Mouse (Mus musculus) G1E-ER4 (cell line): ENCODE data around the gene Slc12a7. TPM values are rescaled to one million over a fixed set of nuclear protein-coding genes. Genes with fewer than 3 reads are reported as not detected.

ENCODE experiments used
- GATA1 ChIP-seq: IDR thresholded peaks from one replicate; pipeline ENCODE4 v1.8.0; 2012; ENCODE audit warnings: low read length, inconsistent platforms
- polyA plus RNA-seq: library from polyadenylated mRNA; stranded (reverse); fragments of >175 nt; gene quantifications from 2 replicates; pipeline ENCODE4 v1.2.3, GENCODE M21; 2012

Gene Slc12a7
- polyA plus RNA-seq, 1 experiment = 0.04 TPM

DNA sequence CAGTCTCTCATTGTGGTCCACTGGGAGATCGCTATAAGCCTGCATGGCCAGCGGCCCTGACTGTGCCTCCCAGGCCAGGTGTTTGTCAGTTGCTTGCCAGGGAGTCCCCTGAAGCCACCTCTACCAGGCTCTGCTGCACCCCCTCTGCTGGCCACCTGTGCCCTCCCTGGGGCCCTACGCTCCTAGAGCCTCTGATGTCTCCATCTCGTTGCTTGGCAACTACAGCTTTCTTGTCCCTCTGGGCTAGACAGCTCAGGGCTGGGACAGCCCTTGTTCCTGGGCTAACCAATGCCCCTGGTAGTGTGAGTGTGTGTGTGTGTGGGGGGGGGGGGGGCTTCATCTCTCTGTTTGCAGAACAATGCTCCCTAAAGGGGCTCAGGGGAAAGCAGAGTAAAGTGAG is 10.1 kb downstream of the Slc12a7 start:
- no peak for TF ChIP-seq GATA1

DNA sequence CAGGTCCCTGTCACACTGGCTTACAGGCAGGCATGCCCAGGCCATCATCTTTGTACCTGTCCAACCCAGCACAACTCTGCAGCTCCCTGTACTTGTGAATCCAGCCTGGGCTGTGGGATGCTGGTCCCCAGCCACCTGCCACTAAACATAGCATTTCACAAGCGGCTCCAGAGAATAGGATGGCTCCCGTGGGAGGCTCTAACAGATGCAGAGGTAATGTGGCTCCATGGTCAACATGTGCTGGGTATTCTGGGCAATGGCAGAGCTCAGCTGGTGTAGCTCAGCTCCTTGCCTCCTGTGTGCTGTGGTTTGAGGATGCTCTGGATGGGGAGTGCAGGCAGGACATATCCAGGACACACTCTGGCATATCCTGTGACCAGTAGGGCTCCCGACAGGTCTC is 10.8 kb downstream of the Slc12a7 start:
- TF ChIP-seq GATA1 = no peak

DNA sequence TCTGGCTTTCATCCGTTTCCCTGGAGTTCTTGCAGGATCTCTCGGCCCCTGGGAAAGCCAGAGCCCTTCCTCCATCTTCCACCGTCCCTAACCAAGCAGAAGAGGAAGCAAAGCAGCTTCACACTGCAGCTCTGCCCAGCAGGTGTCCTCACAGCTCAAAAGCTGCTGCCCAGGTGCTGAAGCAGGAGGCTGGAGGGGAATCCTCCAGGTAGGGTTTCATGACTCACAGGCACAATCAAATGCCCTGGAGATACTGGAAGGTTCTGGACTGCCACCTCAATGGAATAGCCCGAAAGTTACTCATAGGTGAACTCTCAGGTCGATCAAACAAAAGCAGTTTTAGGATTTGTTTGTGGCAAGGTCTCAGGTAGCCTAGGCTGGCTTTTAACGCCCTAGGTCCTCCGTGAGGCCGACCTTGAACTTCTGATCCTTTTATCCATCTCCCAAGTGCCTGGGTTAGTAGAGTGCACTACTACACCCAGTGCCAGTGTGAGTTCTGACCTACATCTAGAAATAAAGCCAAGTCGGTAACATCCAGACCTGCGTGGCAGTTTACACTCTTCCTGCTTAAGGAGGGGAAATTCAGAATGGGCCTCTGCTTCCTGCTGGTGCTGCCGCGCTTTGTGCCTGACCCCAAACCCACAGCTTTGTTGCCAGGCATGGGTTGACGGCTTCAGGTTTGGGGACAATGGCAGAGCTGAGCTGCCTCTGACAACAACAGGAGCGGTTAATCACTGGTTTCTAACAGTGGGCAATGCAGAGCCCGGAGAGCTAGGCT is 16.0 kb downstream of the Slc12a7 start:
- TF ChIP-seq GATA1 = no peak

DNA sequence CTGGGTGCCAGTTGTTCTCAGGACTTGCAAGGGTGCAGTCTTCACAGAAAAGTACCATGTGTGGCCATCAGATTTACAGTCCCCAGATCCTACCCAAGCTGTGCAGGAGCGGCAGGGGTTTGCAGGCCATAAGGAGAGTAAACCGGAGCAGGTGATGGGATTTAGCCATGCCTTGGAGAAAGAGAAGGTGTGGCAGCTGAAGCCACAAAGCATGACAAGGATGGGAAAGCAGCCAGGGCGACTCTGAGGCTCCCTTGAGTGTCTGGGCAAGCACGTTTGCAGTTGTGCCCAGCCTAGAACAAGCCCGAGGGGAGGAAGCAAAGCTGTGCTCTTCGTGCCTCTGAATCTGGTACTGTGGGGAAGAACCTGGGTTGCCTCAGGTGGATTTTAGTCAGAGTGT is 17.5 kb downstream of the Slc12a7 start:
- no peak for TF ChIP-seq GATA1

DNA sequence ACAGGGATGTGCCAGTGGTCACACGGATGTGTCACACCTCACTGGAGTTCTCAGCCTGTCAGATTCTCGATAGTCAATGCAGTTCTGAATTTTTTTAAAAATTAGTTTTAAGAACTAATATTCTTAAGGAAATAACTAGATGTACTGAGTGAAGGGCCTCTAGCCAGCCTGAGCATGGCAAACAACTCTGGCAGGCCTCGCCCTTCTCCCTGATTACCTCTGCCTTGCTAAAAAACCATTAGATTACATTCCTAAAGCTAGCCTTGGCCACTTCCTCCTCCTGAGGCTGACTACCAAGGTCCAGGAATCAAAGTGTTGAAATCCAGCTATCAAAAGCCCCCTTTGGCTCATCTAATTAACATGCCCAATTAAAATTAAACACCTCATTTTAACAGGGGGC is 18.4 kb downstream of the Slc12a7 start:
- no peak for TF ChIP-seq GATA1

DNA sequence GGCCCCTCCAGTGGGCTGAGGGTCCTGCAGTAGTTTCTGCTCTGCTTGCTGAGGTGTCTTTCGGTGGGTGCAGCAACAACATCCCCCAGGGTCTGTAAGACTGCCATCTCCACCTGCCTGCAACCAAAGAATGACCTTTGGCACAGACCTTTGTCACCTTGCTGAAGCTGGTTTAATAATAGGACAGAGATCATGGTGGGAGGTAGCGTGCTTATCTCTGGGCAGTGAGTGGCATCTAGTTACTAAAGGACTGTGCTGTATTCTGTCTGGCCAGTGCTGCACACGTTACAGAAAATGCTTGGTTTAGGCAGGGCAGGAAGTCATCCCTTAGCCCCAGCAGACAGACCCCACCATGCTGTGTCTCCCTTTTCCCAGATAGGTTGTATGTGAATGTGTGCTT is 22.9 kb downstream of the Slc12a7 start:
- no peak for TF ChIP-seq GATA1

DNA sequence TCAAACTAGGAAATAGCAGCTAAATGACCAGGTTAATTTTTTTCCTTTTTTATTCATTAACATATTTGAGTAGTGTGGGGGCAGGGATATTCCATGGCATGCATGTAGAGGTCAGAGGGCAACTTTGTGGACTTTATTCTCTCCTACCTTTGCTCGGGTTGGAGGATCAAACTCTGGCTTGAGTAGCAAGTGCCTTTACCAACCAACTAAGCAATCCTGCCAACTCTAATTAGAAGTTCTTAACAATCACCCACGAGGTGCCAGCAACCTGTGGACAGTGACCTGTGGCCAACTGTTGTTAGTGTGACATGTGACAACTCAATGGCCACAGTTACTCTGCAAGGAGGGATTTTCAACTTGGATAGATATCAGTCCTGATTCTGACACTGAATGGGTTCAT is 24.0 kb downstream of the Slc12a7 start:
- TF ChIP-seq GATA1 = no peak

DNA sequence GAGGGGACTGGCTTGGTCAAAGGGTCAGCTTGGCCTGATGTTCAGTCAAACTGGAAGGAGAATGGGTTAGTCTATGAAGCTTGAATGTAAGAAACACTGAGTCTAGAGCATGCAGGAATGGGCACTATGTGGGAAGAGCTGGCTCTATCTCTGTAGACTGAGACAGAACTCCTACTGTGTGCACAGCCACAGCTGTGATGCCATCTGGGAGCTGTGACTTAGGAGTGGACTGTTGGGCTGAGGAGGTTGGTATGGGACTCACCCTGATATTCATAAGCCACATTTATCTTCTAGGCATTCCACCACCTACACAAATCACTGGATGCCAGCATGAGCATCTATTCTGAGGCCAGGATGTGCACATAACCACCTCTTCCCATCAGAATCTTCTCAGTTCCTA is 24.5 kb downstream of the Slc12a7 start:
- no peak for TF ChIP-seq GATA1

DNA sequence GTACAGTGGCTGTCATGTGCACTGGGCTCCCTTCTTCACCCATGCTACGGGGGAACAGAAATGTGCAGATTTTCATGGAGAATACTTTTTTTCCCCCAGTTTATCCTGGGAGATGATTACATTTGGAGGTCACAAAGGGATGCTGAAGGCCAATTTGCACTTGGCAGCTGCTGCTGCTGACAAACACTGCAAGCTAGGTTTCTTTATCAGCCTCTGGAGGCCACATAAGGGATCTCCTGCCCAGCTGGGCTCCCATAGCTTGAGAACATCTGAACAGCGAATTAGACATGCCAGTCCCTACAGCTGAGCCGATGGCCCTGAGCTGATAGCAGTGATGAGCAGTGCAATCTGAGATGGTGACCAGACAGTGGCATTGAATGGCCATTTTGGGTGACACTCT is 26.7 kb downstream of the Slc12a7 start:
- no peak for TF ChIP-seq GATA1

DNA sequence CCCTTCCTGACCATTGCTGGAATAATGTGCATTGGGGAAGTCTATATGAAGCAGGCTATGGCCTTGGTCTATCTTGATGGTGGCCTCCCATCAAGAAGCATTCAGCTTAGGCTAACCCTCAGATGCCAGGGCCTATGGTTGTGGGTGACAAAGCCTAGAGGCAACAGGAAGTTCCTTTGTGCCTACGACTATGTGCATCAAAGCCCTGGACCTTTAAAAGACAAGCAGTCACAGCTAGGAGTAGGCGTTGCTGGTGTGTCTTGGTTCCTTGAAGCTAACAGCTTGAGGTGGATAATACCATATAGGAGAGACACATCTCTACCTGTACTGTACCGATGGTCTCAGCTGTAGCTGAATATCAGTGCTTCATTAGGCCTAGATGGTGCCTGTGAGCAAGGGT is 27.2 kb downstream of the Slc12a7 start:
- no peak for TF ChIP-seq GATA1

DNA sequence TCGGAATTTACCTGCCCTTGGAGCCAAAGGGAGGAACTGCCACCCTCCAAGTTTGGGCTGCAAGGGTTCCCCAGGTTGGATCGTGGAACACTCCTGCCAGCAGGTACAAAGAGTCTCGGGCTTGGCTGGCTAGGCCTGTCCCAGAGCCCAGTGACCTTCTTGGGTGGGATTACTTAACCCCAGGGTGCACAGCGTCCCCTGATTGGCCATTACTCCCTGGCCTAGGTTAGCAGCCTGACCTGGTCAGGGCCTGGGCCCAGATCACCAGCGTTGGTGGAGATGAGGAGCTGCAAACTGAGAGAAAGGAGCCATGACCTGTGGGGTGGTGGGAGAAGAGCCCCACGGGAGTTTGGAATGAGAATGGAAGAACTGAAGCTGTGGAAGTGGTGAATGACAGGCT is 30.0 kb downstream of the Slc12a7 start:
- TF ChIP-seq GATA1 = no peak

DNA sequence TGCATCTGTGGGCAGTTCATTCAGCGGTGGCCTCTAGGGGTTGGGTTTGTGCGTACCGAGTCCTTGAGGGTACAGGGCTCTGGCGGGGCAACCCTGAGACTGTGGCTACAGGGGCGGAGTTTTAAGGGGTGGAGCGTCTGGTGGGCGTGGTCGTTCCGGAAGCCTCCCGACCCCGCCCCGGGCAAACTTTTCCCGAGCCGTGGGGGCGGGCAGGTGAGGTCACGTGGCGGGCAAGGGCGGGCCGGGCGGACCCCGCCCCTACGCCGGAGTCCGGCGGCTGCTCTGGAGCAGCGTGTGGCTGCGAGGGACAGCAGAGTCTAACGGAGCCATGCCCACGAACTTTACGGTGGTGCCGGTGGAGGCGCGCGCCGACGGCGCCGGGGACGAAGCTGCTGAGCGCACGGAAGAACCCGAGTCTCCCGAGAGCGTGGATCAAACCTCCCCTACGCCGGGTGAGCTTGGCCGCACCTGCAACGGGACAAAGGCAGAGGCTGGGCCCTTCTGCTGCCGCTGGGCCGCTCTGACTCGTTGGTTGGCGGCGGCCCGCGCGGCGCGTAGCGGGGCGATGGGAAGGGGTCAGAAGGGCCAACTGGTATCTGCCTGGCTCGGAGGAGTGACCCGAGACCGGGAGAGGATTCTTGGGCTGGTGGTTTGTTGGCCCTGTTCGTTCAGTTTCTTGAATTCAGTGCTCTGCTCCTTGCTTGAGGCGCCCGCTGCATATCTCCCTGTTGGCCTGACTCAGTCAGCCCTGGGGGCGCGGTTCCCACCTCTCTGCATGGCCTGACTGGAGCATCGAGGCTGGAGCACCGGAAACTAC is 30.8 kb downstream of the Slc12a7 start:
- TF ChIP-seq GATA1 = no peak

DNA sequence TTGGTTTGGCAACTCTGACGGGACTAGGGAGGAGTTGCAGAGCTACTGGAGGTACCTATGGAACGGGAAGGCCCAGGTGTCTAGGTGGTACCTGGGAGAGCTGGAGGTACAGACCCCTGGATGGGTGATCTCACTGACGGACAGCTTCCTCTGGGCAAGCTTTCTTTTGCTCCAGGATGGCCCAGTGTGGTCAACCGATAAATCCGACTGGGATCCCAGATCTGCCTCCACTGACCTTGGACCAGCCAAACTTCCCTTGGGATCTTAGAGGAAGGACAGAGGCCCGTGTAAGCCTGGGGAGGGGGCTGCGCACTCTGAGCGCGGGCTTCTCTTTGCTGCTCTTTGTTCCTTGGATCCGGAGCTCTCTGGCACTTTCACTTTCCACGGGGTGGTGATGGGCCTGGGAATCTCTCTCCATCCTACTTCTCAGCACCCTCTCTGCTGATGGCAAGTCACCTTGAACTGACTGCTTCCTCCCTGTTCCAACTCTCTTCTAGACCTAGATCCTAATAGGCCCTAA is 31.4 kb downstream of the Slc12a7 start:
- TF ChIP-seq GATA1 = no peak

DNA sequence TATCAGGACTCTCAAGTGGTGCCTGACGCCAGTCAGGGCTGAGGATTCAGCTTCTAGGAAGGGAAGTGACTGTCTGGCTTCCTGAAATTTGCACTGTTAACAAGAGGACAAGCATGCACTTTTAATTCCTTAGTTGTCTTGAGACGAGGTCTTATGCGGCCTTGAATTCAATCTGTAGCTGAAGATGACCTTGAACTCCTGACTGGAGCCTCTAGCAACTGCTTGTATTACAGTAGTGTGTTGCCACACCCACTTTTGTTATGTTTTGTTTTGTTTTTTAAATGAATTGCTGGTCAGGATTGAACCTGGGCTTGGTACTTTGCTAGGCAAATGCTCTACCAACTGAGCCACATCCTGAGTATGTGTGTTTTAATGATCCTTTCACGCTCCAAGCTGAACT is 32.5 kb downstream of the Slc12a7 start:
- TF ChIP-seq GATA1 = no peak

DNA sequence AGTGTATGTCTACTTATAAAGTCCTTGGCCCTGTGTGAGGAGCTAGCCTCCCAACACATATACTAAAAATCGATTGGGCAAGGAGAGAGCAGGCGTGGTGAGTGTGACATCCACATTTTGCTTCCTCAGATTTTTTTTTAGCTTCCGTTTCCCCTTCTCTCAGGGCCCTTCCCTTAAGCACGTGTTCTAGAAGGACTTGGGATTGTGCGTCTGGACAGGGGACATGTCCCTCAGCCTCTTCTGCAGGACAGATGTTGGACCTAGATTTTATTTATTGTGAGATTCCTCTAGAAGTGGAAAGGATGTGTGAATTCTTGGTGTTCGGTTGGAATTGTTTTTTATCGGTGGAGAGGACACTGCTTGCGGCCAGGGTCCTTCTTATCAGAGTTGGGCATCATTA is 34.3 kb downstream of the Slc12a7 start:
- TF ChIP-seq GATA1 = no peak

DNA sequence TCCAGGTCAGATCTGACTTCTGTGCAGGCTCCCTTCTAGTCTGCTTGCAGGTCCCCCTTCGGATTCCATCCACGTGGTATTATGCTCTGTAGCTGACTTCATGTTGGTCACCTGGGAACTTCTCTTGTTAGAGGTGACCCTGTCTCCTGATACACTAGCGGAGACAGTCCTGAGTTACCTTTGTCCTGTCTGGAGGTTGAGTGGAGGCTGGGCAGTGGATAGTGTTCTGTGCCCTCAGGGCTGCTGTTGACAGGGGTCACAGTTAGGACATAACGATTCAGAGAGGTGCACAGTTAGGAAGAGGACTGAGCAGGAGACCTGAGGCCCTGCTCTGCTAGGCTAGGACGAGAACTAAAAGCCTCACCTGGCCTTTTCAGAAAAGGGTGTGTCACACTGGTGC is 34.9 kb downstream of the Slc12a7 start:
- TF ChIP-seq GATA1 = no peak

DNA sequence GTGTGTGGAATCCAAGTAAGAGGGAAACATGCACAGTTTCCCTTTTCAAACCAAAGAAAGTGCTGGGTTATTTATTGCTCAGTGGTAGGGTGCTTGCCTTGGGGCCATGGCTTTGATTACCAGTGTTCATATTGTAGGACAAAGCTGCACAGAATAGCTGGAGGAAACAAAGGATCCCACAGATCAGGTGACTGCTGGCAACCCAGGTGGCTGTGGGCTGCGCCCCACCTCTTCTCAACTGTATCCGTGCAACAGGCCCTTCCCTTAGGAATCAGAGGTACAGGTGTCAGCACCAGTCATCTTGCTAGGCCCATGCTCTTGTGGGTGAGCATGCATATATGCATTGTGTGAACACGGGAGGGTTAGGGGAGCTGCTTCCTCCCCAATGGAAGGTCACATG is 35.4 kb downstream of the Slc12a7 start:
- no peak for TF ChIP-seq GATA1
